Mouse (Mus musculus) monocyte, adult 5-6 weeks (primary cell): ENCODE measurements around the gene Acacb. TPM values are rescaled to one million over a fixed set of nuclear protein-coding genes. Genes with fewer than 3 reads are reported as not detected.

Source experiments
- ATAC-seq: fragments of 153-309, 156-312 bp; replicated peaks from 2 replicates; pipeline ENCODE4 v1.8.0; 2017; ENCODE audit warnings: mild to moderate bottlenecking; ENCODE audit not compliant: low TSS enrichment, insufficient number of reproducible peaks, severe bottlenecking, poor library complexity, low FRiP score
- total RNA-seq: library from RNA; stranded (forward); fragments of 200-1000, 200-491, 200-594 nt; gene quantifications from 3 replicates; pipeline ENCODE4 v1.2.3, GENCODE M21; 2017

The Acacb gene
- total RNA-seq, 1 experiment from 2014 or later = 0.19 TPM

- ATAC-seq = no peak
Measured at GRCm38 (mm10) chr5:114172936-114173335, 26.6 kb downstream of the Acacb start.

- no peak for ATAC-seq
Measured at GRCm38 (mm10) chr5:114173458-114173857, 27.1 kb downstream of the Acacb start.

GRCm38 (mm10) chr5:114173877-114174581 is 27.7 kb downstream of the Acacb start:
- ATAC-seq = no peak

GRCm38 (mm10) chr5:114174639-114175038 is 28.3 kb downstream of the Acacb start:
- ATAC-seq = no peak

GRCm38 (mm10) chr5:114175596-114176171 is 29.3 kb downstream of the Acacb start:
- ATAC-seq = peak; percentile 84

- ATAC-seq = no peak
Measured at GRCm38 (mm10) chr5:114176548-114177400, 30.4 kb downstream of the Acacb start.

GRCm38 (mm10) chr5:114177966-114178719 is 31.8 kb downstream of the Acacb start:
- ATAC-seq = no peak

- no peak for ATAC-seq
Measured at GRCm38 (mm10) chr5:114179541-114179940, 33.2 kb downstream of the Acacb start.

GRCm38 (mm10) chr5:114183493-114183892 is 37.2 kb downstream of the Acacb start:
- no peak for ATAC-seq

- no peak for ATAC-seq
Measured at GRCm38 (mm10) chr5:114187108-114187507, 40.8 kb downstream of the Acacb start.

GRCm38 (mm10) chr5:114188900-114189464 is 42.6 kb downstream of the Acacb start:
- ATAC-seq = no peak

- ATAC-seq = no peak
Measured at GRCm38 (mm10) chr5:114194161-114194560, 47.8 kb downstream of the Acacb start.

GRCm38 (mm10) chr5:114199116-114199777 is 52.9 kb downstream of the Acacb start:
- no peak for ATAC-seq

- ATAC-seq = no peak
Measured at GRCm38 (mm10) chr5:114206158-114206557, 59.8 kb downstream of the Acacb start.

GRCm38 (mm10) chr5:114213183-114213582 is 66.8 kb downstream of the Acacb start:
- ATAC-seq = no peak

- ATAC-seq = no peak
Measured at GRCm38 (mm10) chr5:114218771-114219170, 72.4 kb downstream of the Acacb start.

- no peak for ATAC-seq
Measured at GRCm38 (mm10) chr5:114226051-114226450, 79.7 kb downstream of the Acacb start.

- no peak for ATAC-seq
Measured at GRCm38 (mm10) chr5:114228901-114229300, 82.6 kb downstream of the Acacb start.
